Mouse (Mus musculus) layer of hippocampus, postnatal 14 days (tissue): ENCODE measurements around the gene Pde2a. TPM values are rescaled to one million over a fixed set of nuclear protein-coding genes. Genes with fewer than 3 reads are reported as not detected.

Source experiments
- DNase-seq, 2 experiments: peaks; one replicate each; pipeline ENCODE4 v3.0.0; 2021 to 2022; ENCODE audit warnings: low spot score in 2 of 2, mixed read lengths in 1 of 2
- total RNA-seq, 2 experiments: library from RNA; stranded (reverse); gene quantifications; 2 replicates each; pipeline ENCODE4 v1.2.3; 2021

The Pde2a gene
- total RNA-seq, 2 experiments from 2014 or later: 239 to 248 TPM

DNA sequence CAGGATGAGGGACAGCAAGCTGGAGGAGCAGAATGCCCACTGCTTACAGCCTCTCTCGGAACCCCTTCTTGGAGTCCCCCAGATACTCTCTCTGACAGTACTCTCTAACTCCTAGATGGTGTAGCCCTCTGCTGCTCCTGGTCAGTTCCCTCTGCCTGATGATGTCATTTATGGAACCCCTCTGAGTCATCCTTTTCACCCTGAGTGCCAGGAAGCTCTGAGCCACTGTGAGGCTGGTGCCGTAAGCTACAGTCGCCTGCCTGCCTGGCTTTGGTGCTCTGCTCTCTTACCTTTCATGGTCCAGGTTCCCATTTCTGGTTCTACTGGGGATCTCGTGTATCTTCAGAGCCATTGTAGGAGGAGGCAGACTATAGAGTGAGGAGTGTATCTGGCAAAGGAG, 24.3 kb upstream of the Pde2a start:
- no peak for DNase-seq

DNA sequence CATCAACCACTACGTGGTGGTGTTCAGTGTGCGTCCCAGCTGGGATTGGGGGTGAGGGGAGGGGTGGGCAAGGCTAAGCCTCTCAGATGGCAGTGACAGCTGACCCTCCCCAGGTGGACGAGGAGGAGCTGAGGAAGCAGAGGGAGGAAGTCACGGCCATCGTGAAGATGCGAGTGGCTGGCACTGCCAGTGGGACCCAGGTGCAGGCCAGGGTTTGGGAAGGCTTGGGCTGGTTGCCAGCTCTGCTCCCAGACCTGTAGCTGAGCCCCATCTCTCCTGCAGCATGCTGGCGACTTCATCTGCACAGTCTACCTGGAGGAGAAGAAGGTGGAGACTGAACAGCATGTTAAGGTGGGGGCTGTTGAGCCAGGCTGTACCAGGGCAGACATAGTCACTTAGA, 20.0 kb upstream of the Pde2a start:
- DNase-seq: no peak

DNA sequence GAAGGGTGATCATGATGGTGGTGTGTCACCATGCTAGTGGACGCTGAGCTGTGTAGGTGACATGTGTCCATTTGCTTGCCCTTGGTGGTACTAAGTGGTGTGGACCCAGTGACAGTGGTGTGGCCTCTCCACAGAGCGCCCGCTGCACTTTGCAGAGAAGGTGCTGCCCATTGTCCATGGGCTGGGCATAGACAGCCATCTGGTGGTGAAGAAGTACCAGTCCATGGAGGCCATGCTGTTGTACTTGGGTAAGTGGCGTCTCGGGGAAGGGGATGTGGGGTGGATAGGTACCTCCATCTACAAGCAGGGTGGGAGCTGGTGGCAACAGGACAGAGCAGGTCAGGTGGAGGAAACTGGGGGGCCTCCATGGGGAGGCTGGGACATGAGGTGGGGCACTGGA, 17.7 kb upstream of the Pde2a start:
- DNase-seq: no peak

DNA sequence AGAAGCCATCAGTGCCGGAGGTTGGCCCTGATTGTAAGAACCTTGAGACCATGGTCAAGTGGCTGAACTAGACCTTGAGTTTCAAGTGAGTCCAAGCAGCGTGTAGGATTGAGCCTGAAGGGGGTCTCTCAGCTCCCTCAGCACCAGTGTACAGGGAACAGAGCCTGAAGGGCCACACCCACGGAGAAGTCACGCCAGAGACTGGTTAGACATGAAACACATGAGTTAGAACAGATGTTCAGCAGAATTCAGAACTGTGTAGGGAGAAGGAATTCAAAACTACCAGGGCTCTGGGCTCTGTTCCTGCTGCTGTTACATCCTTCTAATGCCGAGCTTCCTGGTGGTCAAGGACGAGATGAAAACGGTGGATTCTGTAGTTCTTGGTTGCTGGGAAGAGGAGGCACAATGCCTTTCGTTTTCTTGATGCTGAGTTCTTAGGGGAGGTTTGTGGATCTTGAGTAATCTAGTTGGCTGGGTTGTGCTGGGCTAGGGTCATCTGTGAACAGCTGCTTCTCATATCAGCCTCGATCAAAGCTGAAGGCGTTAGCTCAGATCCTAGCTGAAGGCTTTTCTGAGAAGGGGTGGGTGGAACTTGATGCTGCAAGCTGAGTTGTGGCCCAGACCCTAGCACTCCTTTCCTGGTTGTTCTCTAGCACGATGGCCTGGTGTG, 11.1 kb upstream of the Pde2a start, which contains the start of gene Gm45837:
Gene Gm45837, plus strand, starts transcription at position 620 of the 670 bp plus-strand sequence.
- no peak for DNase-seq

DNA sequence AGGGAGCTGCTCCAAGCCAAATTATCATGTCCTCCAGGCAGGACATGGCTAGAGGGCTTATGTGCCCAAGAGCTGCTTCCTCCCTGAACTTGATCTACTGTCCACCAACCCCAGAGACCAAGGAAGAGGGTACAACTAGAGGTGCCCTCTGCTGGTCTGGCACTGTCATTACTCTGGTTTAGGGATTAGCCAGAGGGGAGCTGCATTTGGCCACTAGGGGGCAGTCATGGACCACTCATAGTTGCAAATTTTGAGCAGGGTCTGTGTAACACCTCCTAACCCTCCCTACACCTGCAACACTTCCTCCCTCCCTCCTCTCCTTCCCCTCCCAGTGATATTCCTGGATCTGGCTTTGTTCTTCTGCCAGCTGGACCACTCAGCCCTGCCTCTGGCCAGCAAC, 8.7 kb upstream of the Pde2a start:
- peak; percentile 85 to 91 for DNase-seq

DNA sequence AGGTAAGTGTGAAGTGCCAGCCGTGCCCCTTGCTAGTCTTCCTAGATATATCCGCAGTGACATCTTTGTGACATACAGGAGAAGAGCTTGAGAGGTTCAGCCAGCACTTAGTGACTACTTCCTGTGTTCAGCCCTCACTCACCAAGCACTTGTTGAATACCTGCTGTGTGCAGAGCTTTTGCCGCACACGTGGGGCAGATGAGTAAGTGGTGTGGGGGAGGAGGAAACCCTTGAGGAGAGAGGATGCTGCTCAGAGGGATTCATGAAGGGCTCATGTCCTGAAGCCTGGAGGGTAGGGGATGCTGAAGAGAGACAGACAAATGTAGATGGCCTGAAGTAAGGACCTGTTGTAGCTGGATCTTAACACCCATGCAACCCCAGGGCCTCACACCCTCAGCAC, 7.3 kb upstream of the Pde2a start:
- no peak for DNase-seq

DNA sequence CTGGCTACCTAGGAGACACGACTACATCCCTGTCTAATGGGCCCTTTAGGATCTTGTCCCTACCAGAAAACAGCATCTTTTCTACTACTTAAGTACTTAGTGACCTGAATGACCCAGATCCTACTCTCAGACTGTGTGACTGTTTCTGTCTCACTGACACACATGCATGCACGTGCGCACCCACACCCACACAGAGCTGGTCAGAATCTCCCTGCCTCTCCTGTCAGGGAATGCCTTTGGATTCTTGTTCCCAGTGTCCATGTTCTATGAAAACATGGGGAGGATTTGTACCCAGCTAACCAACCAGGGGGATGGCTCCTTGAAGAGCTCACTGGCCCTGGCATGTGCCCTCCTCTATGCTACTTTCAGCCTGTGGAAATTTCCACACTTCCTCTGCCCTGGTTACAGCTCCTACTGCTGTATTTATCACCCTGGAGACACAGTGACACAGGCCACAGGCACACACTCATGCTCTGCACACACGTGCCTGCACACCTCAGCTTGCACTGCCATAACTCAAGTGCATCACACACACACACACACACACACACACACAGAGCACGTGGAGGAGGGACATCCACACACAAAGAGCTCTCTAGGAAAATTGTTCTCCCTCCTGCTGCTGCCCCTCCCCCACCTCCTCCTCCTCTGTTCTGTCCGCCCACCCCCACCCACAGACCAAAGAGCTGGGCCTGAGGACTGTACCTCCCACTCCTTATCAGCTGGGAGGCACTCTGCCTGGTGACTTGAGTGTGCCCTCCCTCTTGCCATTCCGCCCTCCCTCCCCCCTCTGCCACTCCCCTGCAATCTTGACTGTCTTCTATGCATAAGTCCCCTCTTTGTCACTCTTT, 6.6 kb upstream of the Pde2a start:
- no peak for DNase-seq

DNA sequence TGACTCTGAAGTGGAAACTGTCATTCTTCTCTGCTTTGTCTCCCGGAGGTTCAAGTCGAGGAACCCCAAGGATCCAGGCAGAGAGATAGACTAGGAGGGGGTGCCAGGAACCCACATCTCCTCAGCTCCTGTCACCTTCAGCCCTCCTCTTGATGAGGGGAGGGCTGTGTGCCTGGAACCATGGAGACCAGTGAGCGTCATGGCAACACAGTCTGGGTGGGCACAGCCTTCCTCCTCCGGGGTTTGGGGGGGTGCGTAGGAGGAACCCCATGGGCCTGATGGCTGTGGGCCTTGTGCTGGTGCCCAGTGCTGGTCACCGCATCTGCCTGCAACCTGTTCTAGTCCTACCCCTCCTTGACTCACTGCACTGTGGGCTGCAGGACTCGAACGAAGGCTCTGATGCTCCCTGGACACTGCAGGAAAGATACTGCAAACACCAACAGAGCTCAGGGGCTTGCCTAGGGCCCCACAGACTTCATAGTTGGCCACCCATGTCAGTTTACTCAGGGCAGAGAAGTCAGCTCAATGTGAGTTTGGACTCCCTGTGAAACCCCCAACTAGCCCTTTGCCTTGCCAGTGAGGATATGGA, 5.9 kb upstream of the Pde2a start:
- no peak for DNase-seq

DNA sequence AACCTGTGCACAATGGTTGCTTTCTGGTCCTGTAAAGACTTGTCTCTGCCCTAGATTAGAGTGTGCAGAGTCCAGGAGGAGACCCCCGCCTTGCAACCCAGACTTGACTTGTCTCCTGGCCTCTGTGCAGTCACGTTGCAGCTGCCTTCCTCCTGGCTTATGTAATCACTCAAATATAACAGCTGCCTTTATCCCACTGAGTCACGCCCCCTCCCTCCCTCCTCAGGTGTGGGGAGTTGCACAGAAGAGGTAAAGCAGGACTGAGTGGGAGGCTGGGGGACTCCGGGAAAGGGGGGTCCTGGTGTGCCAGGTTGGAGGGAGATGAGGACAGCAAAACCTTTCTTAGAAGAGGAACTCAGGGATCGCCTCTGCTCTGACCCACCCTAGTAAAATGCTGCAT, 5.1 kb upstream of the Pde2a start:
- no peak for DNase-seq

DNA sequence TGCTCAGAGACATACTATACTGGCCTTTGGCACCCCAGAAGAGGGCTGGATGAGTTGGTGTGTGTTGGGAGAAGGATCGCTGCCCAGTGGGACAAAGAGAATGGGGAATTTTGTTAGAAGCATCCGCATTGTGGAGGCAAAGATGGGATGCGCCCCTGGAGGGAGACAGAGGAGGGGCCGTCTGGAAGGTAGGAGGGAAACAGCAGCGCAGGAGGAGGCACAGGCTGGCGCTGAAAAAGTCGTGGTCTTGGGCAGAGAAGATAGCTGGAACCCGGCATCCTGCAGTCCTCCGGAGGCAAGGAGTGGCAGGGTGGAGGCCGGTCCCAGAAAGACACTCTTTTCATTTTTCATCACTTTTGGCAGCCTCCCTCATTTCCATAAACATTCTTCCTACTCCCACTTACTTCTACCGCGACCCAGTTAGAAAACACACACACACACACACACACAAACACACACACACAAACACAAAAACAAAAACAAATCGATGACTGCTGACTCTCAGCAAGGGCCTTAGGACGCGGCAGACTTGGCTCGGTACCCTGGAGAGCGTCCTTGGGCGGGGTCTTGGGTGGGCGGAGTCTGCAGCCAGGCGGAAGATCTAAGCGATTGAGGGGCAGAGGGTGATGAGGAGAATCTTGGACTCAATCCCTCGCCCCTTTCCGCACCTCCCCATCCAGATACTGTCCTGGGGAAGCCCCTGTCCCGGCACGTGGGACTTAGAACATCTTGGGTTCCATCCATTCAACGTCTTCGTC, 2.3 kb upstream of the Pde2a start:
- DNase-seq: no peak

DNA sequence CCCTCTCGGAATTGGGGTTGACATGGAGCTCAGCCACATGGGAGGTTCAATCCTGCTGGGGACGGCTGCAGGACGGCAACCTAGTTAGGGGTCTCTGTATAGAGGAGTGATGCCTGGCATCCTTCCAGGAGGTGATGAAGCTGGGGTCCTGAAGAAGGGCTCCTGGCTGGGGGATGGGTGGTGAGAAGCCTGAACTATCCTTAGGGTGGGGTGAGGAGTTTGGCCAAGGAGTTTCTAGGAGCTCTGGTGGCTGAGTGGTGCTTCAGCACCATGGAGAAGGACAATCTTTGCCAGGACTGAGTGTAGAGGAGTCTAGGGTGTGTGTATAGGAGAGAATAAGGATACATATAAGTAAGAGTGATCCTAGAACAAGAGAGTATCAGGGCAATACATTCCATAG, 578 bp downstream of the Pde2a start:
- DNase-seq: no peak

DNA sequence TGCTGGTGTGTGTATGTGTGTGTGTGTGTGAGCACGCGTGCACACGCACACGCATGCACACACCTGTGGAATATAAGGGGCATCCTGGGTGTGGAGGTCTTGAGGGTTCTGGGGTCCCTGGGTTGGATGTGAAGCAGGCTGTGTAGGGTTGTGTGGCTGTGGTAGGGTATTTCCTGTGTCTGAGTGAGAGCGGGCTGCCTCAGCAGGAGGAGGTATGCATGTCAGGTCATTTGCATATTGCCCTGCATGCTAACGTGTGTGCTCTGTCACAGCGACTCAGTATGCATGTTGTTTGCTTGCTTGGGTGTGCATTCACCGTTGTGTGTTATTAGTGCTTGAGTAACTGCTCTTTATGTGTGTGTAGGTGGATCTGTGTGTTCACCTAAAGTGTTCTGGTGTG, 1.2 kb downstream of the Pde2a start:
- no peak for DNase-seq

DNA sequence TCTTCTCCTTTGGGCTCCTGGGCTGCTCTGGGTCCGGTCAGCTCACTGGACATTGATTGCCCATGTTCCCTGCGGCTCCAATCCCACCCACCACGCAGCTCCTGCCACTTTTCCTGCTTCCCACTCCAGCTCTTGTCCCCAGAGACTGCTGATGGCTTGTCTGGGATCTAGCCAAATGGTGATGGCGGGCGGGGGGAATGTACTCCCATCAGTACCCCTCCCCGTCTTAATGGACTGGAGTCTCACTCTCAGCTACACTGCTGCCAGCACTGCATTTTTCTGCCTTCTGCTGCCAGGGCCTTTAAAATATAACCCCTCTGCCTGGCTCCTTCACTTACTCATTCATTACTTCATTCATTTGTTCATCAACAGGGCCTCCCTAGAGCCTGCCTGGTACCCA, 2.5 kb downstream of the Pde2a start:
- no peak for DNase-seq

DNA sequence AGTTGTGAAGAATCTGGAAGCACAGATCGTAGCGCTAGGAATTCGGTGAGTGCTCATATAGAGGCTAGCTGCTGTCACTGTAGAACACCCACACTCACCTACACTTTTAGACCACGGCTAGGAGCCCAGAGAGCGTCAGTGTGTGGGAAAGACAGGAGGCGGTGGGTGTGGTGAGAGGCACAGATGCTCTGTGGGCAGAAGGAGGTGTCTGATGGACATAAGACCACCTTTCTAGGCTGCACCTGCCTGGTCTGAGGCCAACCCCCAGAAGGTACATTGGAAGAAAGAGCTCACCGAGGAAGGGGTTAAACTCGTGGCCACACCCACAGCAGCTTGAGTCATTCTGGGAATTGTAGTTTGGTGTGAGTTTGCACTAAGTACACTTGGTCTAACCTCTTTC, 5.2 kb downstream of the Pde2a start:
- no peak for DNase-seq

DNA sequence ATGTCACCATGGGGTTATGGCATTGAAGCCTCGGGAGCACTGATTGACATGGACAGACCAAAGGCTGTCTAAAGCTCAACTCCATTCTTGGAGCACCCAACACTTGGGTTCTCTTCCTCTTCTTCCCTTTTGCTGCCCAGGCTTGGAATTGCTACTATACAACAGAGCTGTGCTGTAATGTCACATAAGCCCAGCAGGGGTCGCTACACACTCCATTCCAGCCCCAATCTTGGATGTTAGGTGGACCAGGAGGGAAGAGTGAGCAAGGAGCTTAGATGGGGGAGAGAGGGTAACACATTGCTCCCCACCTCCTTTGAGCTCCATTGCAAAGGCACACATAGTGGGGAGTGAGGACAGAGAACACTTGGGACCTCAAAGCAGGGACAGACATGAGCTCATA, 6.2 kb downstream of the Pde2a start:
- no peak for DNase-seq

DNA sequence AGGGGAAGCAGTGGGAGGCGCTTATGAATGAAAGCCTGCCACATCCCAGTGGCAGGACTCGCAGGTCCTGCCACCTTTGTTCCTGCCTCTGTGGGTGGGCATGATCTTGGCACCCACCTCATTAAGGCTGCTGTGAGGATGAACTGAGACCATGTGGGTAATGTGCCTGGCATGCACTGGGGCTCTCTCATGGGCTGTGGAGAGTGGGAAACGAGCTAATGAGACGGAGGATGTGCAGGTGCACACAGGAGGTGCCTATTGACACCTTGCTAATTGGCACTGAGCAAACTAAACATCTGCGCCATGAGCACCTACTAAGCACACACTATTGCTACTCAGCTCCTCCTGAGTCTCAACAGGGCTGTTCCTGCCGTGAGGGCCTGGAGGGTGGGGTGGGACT, 13.5 kb downstream of the Pde2a start:
- DNase-seq: no peak

DNA sequence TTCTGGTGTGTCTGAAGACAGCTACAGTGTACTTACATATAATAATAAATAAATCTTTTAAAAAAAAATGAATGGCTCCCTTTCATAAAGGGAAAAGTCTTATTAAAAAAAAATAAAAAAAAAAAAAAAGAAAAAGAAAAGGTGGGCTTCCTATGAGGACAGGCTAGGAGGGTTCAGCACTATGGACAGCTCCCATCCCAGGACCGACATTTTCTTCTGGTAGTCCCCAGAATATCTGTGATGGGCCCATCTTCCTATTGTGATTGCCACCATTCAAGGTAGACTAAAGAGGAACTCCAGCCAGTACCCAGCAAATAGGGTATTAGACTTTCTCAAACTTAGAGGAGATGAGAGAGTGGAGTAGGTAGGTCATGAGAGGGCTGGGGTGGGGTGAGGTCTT, 16.4 kb downstream of the Pde2a start:
- DNase-seq: no peak

DNA sequence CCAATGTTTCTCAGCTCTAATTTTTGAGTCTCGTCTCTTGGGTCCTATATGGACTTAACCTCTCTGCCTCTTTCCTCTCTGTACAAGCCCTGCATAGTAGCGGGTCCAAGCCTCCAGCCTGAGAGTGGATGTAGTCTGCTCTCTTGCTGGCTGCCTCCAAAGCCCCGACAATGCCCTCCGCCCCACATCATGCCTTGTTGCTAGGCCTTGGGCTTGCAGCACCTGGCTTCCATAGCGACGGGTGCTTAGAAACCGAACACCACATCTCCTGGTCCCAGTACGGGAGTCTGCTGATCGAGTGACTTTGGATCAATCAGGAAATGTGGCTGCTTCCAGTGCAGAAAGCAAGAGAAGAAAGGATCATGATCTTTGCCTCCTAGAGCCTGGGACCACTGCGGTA, 21.6 kb downstream of the Pde2a start:
- no peak for DNase-seq

DNA sequence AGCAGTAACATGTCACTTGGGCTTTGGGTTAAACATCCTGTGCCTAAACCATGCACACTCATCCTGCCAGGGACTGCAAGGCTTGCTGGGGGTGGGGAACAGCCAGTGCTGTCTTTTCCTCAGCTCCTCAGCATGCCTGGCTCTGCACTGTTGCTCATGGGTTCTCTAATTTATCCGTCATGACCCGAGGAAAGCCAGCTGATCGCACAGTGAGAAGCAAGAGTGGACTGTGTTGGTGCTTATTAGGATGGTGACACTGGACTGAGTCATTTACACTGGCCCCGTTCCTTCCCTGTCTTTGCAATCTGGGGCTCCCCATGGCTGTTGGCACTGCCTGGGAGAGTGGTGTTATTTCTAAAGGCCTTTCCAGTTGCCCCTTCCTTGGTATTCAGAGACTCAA, 22.7 kb downstream of the Pde2a start:
- DNase-seq: no peak

DNA sequence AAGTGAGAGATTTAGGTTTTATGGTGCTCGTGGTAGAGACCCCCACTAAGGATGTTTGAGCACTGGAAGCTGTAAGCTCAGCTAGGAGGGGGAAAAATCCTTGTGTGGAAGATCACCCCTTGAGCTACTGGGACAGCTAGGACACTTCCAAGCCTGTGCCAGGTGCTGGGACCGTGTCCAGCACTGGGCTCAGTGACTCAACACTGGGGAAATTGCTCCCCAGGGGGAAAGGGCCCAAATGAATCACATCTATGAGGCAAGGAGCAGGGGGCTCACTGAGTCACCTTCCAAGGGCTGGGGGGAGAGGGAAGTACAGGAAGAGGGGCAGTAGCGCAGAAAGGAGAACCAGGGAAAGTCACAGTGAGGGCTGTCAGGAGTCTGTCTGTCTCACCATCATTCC, 28.4 kb downstream of the Pde2a start:
- no peak for DNase-seq
